Mouse (Mus musculus) brown adipose tissue, adult 24 weeks (tissue): Measurements from ENCODE around the gene Nfatc2ip. TPM values are rescaled to one million over a fixed set of nuclear protein-coding genes. Genes with fewer than 3 reads are reported as not detected.

ENCODE experiments used
- polyA plus RNA-seq: library from polyadenylated mRNA; stranded (reverse); fragments of >200 nt; gene quantifications from 2 replicates; pipeline ENCODE4 v1.2.4, GENCODE M21; 2012; ENCODE audit not compliant: missing spikeins, insufficient read depth, insufficient read length

Nfatc2ip gene
- polyA plus RNA-seq, 1 experiment = 2.5 TPM

Other genes with a start within 250 kb of the Nfatc2ip start
- gene Xpo6, start 196.2 kb downstream of the Nfatc2ip start, polyA plus RNA-seq = 19.7 and 25.2 TPM in 2 replicates
- gene Sbk1, start 124.1 kb downstream of the Nfatc2ip start, polyA plus RNA-seq = 53.6 and 76.7 TPM in 2 replicates
- 1.7 TPM in 1 of 2 replicates, not detected in the other for gene Lat, start 27.2 kb downstream of the Nfatc2ip start, polyA plus RNA-seq
- gene Spns1, start 19.3 kb downstream of the Nfatc2ip start, polyA plus RNA-seq = 10.1 and 12.6 TPM in 2 replicates
- gene Cd19, start 18.2 kb upstream of the Nfatc2ip start, polyA plus RNA-seq = 2.4 TPM in 1 of 2 replicates, not detected in the other
- 2.9 and 6.4 TPM in 2 replicates for gene Rabep2, start 32.0 kb upstream of the Nfatc2ip start, polyA plus RNA-seq
- 236 and 316 TPM in 2 replicates for gene Atp2a1, start 66.4 kb upstream of the Nfatc2ip start, polyA plus RNA-seq
- gene Sh2b1, start 78.7 kb upstream of the Nfatc2ip start, polyA plus RNA-seq = 34.7 and 38.2 TPM in 2 replicates
- gene Tufm, start 90.6 kb upstream of the Nfatc2ip start, polyA plus RNA-seq = 184 and 254 TPM in 2 replicates
- 21.4 and 27.7 TPM in 2 replicates for gene Atxn2l, start 106.7 kb upstream of the Nfatc2ip start, polyA plus RNA-seq
- gene Eif3c, start 169.7 kb upstream of the Nfatc2ip start, polyA plus RNA-seq = 108 and 123 TPM in 2 replicates
- 5.8 and 12.6 TPM in 2 replicates for gene Apobr, start 188.2 kb upstream of the Nfatc2ip start, polyA plus RNA-seq
- gene Cln3, start 189.1 kb upstream of the Nfatc2ip start, polyA plus RNA-seq = 16.1 and 18.9 TPM in 2 replicates
- not detected in 2 replicates for gene Il27, start 198.2 kb upstream of the Nfatc2ip start, polyA plus RNA-seq
- gene Nupr1, start 234.1 kb upstream of the Nfatc2ip start, polyA plus RNA-seq = 89.5 and 149 TPM in 2 replicates